Mouse (Mus musculus) NIH3T3 (cell line): ENCODE data around the gene Ergic1.

Source experiments
- DNase-seq: peaks from one replicate; pipeline ENCODE4 v3.0.0-alpha.2; 2012; ENCODE audit warnings: low read depth

Gene Ergic1

DNA sequence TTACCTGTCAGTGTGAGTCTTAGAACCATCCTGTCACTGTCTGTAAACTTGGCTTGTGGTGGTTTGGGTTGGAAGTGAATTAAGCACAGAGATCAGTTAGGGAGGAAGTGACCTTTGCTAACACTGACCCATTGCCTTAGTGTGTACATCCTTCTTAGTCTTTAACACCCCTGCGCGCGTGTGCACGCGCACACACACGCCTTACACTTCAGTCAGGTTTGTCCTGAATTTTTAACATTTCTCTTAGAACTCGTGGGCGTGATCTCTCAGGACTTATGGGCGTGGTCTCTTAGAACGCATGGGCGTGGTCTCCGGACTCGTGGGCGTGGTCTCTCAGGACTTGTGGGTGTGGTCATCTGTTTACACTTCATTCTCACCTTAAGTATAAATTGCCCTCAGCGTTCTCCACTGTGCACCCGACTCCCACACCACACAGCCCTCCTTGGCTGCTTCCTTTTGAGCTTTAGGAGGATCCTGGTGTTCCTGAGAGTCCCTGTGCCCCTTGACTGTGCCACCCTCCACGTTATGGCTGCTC lies 39.7 kb downstream of the Ergic1 start:
- peak; percentile 43 for DNase-seq

DNA sequence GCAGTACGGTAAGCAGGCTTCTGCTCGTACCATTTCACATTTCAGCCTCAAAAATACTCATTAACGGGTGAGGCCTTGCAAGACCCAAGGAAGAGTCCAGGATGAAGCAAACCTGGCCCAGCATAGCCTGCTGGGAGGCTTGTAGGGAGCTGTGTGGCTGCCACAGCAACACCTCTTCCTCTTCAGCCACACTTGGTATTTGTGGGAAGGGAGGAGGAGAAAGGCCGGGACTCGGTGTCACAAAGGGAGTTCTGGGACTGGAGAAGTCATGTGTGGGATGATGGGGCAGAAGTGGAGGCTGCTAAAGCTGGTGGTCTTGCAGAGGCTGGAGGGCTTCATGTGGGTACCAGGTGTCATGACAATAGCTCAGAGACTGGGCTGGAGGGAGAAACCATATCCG lies 40.2 kb downstream of the Ergic1 start:
- no peak for DNase-seq

DNA sequence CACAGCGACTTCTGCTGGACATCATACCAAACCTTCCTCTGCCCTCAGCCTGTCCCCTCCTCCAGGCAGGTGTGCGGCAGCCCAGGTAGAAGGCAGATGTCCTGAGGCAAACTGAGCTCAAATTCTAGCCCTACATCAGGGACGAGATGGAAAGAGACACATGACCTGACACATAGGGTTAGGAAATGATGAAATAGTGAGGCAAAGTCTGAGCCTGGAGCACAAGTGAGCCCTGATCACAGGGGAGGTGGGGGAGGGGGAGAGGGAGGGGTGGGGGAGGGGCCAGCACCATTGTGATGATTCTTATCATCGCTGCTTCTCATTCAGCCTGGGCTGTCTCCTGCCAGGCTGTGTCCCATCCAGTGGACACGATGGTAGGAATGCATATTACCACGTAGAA lies 40.6 kb downstream of the Ergic1 start:
- DNase-seq = no peak

DNA sequence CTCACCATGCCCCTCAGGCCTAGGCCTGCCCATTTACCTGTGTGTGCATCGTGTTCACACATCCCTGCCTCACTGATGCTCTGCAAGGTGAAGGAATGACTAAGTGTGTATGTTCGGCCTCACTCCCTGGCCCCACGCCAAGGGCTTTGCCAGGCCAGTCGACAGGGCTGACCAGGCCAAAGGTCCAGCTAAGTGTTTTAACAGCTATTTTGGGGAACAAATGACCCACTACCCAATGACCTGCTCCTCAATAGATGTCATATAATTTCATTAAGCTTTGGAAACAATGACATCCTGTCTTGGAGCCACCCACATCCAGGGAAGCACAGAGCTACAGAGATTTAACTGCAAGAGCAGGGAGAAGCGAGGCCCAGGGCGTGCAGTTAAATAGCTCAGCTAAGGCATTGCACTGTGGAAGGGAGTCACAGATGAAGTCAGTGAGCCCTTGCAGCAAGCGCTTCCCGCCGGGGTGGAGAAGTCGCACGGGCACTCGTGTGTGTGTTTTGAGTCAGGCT lies 41.1 kb downstream of the Ergic1 start:
- DNase-seq = peak; percentile 55

DNA sequence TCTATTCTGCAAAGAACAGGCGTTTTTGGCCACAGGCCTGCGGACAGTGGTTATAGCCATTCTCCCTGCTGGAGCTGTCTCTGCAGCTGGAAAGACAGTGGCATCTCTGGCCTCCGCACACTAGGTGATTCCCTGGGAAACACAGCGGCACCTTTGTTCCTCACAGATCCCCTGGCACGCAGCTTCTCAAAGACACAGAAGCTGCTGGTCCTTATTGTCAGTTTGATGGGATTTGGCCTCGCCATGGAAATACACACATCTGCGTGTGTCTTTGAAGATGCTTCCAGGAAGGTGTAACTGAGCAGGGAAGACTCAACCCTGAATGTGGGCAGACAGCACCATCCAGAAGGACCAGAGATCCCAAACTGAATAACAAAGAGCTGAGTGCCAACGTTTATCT lies 42.0 kb downstream of the Ergic1 start:
- DNase-seq = no peak

DNA sequence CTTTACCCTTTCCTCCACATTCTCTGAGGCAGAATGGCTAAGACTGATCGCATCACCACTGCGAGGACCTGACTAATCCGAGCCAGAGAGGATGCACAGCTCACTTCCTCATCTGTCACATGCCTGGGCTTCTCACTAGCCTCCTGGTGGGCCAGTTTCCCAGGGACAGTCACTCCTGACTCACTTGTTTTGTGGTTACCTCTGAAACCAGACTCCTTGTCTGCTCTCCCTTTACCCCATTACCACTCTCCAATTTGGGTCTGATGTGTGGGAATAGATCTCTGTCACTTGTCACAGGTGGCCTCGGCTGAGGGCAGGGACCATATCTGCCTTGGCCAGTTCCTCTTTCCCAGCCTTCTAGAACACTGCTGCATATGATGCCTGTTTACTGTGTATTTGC lies 44.3 kb downstream of the Ergic1 start:
- peak; percentile 74 for DNase-seq

DNA sequence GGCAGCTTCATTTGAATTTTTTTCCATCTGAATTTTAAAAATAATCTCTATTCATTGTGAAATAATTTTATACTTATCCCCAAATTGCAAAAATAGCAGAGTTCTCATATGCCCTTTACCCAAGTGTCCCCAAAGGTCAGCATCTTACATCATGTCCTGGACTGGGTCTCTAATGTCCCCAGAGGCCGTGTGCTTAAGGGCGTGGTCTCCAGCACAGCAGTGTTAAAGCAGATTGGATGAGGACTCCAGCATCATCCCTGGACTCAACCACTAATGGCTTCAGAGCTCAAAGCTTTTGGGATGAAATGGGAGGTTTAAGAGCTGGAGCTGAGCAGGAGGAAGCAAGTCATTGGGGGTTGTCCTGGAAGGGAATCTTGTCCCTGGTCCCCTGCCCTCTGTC lies 45.2 kb downstream of the Ergic1 start:
- DNase-seq = no peak

DNA sequence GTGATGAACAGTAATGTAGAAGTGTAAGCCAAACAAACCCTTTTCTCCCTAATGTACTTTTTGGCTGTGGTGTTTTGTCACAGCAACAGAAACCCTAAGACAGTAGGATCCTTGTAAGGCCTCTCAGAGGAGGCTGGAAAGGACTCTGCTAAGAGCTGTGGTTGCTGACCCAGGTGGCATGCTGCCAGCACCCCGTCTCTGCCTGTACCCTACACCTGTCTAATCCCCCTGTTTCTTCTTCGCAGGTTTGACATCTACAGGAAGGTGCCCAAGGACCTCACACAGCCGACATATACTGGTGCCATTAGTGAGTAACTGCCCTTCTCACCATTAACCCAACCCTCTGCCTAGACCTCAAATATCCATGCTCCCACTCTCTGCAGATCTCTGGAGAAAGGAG lies 47.1 kb downstream of the Ergic1 start:
- DNase-seq = no peak

DNA sequence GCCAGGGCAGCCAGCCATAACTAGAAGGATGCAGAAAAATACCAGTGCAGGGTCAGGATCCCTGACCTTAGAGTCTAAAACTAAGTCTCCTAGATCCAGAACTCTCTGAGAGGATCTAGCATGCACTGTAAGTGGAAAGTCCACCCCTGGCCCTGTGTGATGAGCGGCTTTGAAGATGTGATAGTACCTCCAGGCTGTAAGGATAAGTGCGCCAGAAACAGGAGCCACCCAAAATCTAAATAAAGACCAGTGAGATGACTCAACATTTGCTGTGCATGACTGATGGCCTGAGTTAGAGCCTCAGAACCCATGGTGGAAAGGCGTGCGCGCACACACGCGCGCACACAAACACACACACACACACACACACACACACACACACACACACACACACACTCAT lies 47.6 kb downstream of the Ergic1 start:
- DNase-seq = no peak

DNA sequence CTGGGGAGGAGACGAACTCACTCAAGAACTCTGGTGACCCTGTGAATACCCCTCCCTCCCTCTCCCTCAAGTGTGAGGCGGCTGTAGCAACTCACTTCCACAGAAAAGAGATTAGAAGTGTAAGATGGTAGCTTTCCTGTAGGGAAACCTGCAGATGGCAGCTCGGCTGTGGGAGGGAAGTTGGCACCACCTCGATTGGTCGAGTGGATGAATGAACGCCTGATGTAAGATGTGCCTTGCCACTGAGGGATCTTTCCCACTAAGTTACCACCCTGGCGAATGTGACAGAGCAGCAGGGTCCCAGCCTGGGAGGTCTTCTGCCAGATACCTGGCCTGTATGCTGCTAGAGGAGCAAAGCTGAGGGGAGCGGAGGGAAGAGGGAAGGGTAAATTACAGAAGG lies 48.5 kb downstream of the Ergic1 start:
- DNase-seq = no peak

DNA sequence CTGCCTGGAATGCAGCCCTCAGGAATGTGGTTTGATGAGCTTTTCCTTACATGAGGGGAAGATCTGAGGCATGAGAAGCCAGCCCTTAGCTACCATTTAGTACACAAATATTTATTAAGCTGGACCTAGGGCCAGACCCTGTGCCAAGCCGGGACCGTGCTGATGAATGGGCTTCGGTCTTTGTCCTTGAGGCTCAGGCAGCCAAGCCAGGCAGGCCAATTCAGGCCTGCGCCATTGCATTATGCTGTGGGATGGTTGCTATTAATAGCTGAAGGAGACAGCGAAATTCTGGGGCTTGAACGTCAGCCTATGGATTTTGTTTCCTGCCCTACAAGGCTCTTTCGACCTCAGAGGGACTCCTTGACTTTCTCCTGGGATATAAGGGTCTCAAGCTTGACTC lies 50.0 kb downstream of the Ergic1 start:
- no peak for DNase-seq

DNA sequence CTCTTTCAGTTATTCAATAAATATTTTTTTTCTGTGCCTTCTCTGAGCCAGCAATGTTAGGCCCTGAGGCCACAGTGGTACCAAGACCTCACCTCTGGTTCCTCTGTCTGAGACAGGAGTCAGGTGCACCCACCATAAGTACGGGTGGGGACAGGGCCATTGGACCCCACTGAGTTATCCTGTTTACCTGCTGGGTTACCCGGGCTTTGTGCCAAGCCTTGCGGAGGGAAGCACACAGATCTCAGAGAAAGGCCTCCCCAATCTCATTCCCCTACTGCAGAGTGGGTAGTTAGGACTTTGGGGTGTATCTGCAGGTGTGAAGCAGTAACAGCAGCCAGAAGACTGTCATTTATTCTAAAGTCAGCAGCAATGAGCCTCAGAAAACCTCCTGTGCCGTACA lies 50.6 kb downstream of the Ergic1 start:
- no peak for DNase-seq

DNA sequence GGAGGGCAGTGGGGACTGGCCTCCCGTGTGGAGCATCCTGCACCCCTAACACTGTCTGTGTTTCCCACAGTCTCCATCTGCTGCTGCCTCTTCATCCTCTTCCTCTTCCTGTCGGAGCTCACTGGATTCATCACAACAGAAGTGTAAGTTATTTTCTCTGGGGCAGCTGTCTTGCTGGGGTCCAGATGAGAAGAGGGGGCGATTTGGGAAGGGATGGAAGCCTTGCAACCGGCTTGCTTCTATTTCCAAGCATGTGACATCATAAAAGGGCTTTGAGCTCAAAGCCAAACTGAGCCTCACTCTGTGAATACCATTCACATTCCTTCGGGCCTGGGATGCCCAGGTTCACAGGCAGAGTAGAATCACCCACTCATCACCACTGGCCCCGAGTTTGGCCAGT lies 53.0 kb downstream of the Ergic1 start:
- no peak for DNase-seq

DNA sequence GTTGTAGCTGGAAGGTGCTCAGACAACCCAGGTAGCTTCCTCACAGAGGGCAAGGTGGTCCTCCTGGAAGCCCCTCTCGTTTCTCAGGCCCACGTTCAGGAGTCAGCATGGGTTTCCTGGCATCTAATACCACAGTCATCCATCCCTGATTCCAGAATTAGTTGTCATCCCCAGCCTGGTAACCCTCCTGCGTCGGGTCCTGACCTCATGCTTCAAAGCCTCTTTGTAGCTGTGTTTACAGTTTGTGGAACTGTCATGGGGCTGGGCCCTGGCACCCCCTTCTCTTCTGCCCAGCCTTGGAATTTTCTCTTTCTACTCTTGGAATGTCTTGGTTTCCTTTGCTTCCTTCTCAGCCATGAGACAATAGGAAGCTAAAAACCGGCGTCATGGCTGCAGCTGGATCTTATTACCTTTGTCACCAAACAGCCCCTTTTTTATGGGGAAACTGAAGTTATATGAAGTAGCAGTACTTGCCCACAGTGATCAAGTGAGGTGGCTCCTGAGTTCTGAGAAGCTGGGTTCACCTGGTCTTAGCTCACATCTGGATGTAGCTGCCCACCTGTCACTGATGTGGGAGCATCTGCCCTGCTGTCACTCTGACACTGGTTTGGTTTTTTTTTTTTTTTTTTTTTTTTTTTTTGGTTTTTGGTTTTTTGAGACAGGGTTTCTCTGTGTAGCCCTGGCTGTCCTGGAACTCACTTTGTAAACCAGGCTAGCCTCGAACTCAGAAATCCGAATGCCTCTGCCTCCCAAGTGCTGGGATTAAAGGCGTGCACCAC lies 53.6 kb downstream of the Ergic1 start:
- DNase-seq = no peak

DNA sequence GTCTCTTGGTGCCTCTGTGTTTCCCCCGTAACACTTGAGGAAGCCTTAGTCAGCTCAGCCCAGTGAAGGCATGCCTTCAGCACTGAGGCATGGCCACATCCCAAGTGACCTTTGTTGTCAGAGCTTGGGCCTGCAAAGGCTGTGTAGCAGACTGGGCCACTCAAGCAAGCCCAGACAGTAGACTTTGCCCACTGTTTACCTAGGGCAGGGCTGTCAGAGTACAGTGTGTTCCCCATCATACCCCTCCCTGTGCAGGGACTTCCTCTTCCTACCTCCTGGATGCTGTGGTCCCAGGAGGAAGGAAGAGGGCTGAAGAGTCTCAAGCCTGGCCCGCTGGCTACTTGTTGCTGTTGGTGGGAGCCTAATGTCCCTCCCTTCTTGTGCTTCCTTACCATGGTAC lies 55.4 kb downstream of the Ergic1 start:
- DNase-seq = no peak

DNA sequence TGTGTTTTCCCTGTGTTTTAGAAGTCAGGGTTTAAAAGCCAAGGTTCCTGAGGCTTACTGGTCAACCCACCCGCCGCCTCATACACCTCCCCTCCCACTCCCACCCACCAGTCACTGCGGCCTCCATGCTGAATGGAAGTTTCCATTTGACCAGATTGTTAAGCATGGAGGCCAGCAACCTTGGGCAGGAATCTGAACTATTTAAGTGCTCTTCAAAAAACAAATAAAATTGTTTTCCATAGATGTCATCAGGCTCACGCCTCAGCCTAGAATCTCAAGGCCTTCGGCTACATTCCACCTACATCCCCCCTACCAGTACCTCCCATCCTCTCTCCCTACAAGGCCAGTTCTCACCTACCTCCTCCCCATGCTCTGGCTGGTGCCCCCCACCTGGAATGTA lies 57.2 kb downstream of the Ergic1 start:
- DNase-seq = no peak

DNA sequence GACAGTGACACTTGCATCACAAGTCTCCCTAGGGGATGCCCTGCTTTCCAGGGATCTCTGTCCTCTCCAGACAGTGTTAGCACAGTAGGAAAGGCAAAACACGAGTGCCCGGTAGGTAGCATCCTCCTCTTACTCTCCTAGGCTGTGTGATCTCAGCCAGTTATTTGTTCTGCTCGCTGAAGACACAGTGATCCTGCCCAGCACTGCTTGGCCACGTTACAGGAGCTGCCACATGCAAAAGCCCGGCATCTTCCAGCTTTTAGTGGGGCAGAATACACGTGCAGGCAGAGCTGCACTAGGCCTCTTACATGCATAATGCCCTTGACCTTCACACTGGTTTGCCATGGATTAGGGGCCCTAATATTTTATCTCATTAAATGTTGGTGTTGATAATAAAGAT lies 58.3 kb downstream of the Ergic1 start:
- no peak for DNase-seq

DNA sequence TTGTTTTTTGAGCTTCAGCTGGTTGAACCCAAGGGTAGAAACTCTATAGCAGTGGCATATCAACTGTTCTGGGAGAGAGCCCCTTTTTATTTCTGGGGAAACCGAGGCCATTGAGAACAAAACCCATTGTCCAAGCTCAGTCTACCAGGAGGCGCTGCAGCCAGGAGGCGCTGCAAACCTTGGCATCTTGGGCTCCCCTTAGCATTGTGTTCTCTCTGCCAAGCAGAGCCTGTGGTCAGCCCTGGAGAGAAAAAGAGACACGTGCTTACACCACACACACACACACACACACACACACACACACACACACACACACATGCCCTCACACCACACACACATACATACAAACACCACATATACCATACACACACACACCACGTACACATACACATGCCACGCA lies 59.0 kb downstream of the Ergic1 start:
- DNase-seq = no peak

DNA sequence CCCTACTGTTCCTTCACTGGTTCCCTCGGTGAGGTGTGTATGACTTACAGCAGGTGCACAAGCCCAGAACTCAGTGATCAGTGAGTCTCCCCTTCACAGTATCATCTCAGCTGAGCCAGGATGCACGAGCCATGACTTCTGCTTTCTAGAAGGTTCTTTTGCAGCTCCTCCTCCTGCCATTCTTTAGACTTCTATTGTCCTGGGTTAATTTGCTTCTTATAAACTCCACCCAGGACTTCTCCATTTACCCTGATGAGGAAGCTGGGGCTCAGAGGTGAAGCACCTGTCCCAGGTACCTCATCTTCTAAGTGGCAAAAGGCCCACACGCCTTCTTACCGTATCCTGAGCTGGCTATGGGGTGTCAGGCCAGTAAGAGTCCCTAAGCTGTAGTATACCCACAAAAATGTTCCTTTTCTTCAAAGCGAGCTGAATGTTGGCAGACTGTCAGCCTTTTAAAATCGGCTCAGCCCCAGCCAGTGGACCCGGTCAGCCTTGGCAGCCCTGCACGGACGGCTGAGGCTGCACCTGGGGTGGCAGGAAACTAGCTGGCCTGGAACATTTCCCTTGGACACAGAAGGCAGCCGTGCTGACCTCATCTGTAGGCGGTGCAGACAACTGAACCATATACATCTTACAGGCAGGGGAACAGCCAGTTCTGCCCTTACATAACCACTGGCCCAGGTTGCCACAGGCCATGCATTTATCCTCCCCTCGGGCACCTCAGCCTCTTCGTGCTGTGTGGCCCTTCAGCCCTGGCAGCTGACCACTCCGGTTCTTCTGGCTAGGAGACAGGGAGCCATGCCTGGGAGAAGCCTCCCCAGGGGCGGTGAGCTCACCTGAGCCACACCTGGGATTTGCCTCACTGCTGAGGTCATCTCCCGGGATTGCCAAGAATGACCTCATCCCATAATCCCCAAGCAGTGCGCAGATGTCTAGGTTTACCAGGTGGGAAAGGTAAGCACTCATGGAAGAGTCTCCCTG lies 59.8 kb downstream of the Ergic1 start:
- peak; percentile 69 for DNase-seq

DNA sequence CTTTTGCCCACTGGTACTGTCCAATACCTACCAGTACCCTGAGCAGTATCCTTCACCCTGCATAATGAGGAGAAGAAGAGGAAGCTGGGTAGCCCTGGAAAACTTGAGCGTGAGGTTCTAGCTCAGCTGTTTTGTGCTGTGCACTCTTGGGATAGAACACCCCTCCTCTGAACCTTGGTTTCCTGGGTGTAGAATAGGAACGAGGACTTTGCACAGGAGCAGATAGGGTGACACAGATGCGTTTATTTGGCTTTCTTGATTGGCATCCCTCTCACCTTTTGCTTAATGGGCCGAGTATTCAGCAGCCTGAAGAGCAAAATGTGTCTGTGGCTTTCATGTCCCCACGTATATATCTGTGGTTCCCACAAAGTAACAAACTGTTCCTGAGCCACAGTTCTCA lies 60.6 kb downstream of the Ergic1 start:
- DNase-seq = no peak

DNA sequence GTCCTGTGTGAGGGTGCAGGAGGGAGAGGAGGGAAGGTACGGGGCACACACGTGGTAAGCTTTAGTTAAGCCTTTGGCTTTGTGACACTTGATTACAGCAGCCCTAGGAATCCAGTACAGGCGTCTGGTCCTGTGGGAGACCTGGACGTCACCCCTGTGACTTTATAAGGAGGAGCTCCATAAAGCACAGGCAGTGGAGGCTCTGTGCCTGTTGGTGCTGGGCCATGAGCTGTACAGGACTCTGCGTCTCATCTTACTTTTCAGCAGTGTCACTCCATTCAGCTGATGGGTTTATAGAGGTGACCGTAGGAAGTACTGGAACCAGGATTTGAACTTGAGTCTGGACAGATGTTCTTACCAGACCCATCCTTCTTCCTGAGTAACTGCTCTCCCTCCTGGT lies 62.7 kb downstream of the Ergic1 start:
- DNase-seq = no peak

DNA sequence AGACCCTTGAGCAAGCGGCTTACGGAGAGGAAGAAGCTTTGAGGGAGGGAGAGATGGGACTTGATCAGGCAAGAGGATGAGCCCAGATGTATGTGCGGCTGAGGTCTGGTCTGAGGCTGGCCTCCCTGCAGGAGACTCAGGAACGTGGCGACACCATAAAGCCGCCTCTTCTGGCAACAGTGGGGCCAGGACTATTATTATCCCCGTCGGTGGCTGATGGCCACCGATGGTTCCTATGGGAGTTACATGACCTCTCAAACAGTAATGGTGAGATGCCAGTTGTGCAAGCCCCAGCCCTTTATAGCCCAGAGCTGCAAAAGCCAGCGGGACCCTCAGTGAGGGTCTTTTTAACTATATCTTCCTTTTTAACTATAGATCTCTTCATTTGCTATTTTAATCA lies 63.7 kb downstream of the Ergic1 start:
- no peak for DNase-seq

DNA sequence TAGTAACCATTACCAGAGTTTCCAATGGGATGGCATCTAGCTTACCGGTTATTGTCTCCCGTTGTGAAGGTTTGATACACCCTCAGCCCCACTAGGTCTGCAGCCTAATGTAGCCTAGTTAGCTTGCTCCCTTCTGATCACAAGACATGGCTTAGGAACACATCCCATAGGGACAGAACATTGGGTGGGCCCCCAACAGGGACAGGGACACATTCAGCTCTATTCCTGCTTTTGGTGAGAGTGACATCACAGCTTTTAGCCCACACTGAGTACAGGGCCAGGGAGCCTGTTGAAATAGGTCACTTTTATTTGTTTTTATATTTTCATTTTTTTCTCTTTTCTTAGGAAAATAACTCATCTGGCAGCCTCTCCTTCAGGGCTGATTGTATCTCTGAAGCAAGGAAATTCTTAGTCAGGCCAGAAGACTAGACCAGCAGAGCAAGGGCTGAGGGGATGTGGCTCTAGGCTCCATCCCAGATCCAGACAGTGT lies 64.3 kb downstream of the Ergic1 start:
- no peak for DNase-seq
